Mouse (Mus musculus) stomach, embryonic 15.5 days (tissue): Measurements from ENCODE around the gene Znrd1as. TPM values are rescaled to one million over a fixed set of nuclear protein-coding genes. Genes with fewer than 3 reads are reported as not detected.
A peak's percentile ranks its signal among the peaks of the same experiment; 100 is the strongest.

ENCODE experiments used
- ATAC-seq: fragments of 200-750 bp; cut with Nextera tagmentation; 2 replicates; pipeline ENCODE4 v1.8.0; 2017; ENCODE audit warnings: low read depth, moderate number of reproducible peaks, moderate TSS enrichment; ENCODE audit not compliant: insufficient read depth, low FRiP score
- H3K27ac ChIP-seq: fragments of 300-500 bp; sonication (generic); 2 replicates; pipeline ENCODE4 v1.5.1; 2015; ENCODE audit warnings: mild to moderate bottlenecking, inconsistent platforms
- H3K27me3 ChIP-seq: fragments of 300-500 bp; sonication (generic); replicated peaks from 2 replicates; pipeline ENCODE4 v1.6.1; 2015; ENCODE audit warnings: inconsistent platforms
- H3K36me3 ChIP-seq: fragments of 300-500 bp; sonication (generic); 2 replicates; pipeline ENCODE4 v1.6.1; 2015; ENCODE audit warnings: inconsistent platforms
- H3K4me1 ChIP-seq: fragments of 300-500 bp; sonication (generic); 2 replicates; pipeline ENCODE4 v1.6.1; 2015; ENCODE audit warnings: inconsistent platforms
- H3K4me2 ChIP-seq: fragments of 300-500 bp; sonication (generic); 2 replicates; pipeline ENCODE4 v1.6.1; 2015; ENCODE audit warnings: mild to moderate bottlenecking, inconsistent platforms
- H3K4me3 ChIP-seq: fragments of 300-500 bp; sonication (generic); replicated peaks from 2 replicates; pipeline ENCODE4 v1.5.1; 2015; ENCODE audit warnings: inconsistent platforms
- H3K9ac ChIP-seq: fragments of 300-500 bp; sonication (generic); 2 replicates; pipeline ENCODE4 v1.6.1; 2015; ENCODE audit warnings: inconsistent platforms
- H3K9me3 ChIP-seq: fragments of 300-500 bp; sonication (generic); 2 replicates; pipeline ENCODE4 v1.6.1; 2016; ENCODE audit warnings: inconsistent platforms
- WGBS: fragments of 180-500 bp; shearing (Covaris S2); methylation state at CpG from one replicate; pipeline ENCODE4 v1.1.7; 2015; 5-methylcytosine and 5-hydroxymethylcytosine counted together
- polyA plus RNA-seq: library from polyadenylated mRNA; unstranded; fragments of >200 nt; fragmentation: Nextera tagmentation; extraction: Ambion mirVana; gene quantifications from 2 replicates; pipeline ENCODE4 v1.2.1, GENCODE M21; 2015

Gene Znrd1as
- polyA plus RNA-seq, 1 experiment from 2014 or later = 6.1 TPM

DNA sequence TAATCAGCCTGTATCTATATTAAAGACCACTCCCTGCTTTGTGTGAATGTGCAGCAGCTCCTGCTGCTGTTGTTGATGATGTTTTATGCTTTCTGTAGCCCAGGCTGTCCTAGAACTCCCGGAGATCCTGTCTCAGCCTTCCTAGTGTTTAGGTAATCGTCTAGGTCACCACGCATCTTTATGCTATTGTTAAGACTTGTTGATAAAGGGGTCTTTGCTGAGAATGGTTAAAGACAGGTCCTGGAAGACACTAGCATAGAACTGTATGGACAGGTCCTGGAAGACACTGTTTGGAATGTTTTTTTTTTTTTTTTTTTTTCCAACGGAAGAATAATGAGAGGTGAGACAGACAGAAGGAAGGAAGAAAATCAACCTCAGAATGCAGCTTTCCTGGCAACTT is 45.0 kb downstream of the Znrd1as start:
- Histone ChIP-seq H3K4me2 (peak overlapping the region; percentile 93), H3K4me3 (peak overlapping the region; percentile 66), H3K9ac (peak overlapping the region; percentile 85), H3K4me1 (peaks cover 5% of the 10 kb centered on the region; the same call in 1 of the 2 replicates), H3K27ac (peak overlapping the region; percentile 88; the same call in 1 of the 2 replicates), H3K36me3 (peaks cover 5% of the 10 kb centered on the region; the same call in 1 of the 2 replicates), H3K9me3 (no peaks in the 10 kb centered on the region), H3K27me3 (no peaks in the 10 kb centered on the region)
- 24% methylated on average over 4 of the region's 4 CpGs for WGBS
- no peak for ATAC-seq

GRCm38 (mm10) chr17:37008161-37008560 is 49.8 kb downstream of the Znrd1as start:
- no peak overlapping the region for H3K27ac ChIP-seq
- H3K9me3 ChIP-seq = no peaks in the 10 kb centered on the region
- H3K4me1 ChIP-seq = peaks cover 3% of the 10 kb centered on the region; the same call in 1 of the 2 replicates
- no peak for ATAC-seq
- no peak overlapping the region for H3K9ac ChIP-seq
- no peak overlapping the region for H3K4me3 ChIP-seq
- 90% methylated on average over 6 of the region's 6 CpGs for WGBS
- peaks cover 11% of the 10 kb centered on the region; the same call in 1 of the 2 replicates for H3K36me3 ChIP-seq
- H3K4me2 ChIP-seq = no peak overlapping the region
- H3K27me3 ChIP-seq = no peaks in the 10 kb centered on the region

GRCm38 (mm10) chr17:37009460-37010042 is 51.2 kb downstream of the Znrd1as start:
- Histone ChIP-seq H3K36me3 (peaks cover 11% of the 10 kb centered on the region; the same call in 1 of the 2 replicates), H3K4me3 (no peak overlapping the region), H3K27ac (no peak overlapping the region), H3K27me3 (no peaks in the 10 kb centered on the region), H3K4me2 (no peak overlapping the region), H3K9me3 (no peaks in the 10 kb centered on the region), H3K4me1 (no peaks in the 10 kb centered on the region), H3K9ac (no peak overlapping the region)
- 89% methylated on average over 17 of the region's 17 CpGs for WGBS
- no peak for ATAC-seq

DNA sequence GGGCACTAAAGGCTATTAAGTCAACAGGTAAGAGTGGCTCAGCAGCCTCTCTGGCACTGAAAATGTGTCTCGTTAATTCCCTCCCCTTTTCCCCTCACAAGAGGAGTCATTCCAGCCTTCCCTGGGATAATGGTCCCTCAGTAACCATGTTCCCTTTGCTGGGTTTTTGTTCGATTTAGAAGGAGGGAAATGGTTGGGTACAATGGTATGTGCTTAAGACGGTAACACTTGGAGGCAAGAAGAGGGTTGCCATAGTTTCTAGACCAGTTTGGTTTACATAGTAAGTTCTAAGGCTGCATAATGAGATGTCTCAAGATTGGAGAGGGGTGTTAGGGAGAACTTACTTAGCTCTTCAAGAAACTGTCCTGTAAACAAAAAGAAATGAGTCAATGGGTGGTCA is 53.3 kb downstream of the Znrd1as start:
- ATAC-seq = no peak
- no peak overlapping the region for H3K4me2 ChIP-seq
- no peak overlapping the region for H3K27ac ChIP-seq
- no peaks in the 10 kb centered on the region for H3K27me3 ChIP-seq
- H3K4me3 ChIP-seq = no peak overlapping the region
- H3K4me1 ChIP-seq = no peaks in the 10 kb centered on the region
- H3K9me3 ChIP-seq = no peaks in the 10 kb centered on the region
- H3K9ac ChIP-seq = no peak overlapping the region
- 80% methylated on average over 3 of the region's 3 CpGs for WGBS
- H3K36me3 ChIP-seq = peaks cover 11% of the 10 kb centered on the region; the same call in 1 of the 2 replicates

- H3K27me3 ChIP-seq = no peaks in the 10 kb centered on the region
- no peak overlapping the region for H3K4me3 ChIP-seq
- H3K9ac ChIP-seq = no peak overlapping the region
- H3K9me3 ChIP-seq = no peaks in the 10 kb centered on the region
- H3K4me1 ChIP-seq = no peaks in the 10 kb centered on the region
- no peak overlapping the region for H3K27ac ChIP-seq
- 62% methylated on average over 5 of the region's 5 CpGs for WGBS
- H3K4me2 ChIP-seq = no peak overlapping the region
- H3K36me3 ChIP-seq = peaks cover 10% of the 10 kb centered on the region; the same call in 1 of the 2 replicates
- ATAC-seq = no peak
These were observed 53.7 kb downstream of the Znrd1as start for GRCm38 (mm10) chr17:37012141-37012540.

Other genes starting within 250 kb of the Znrd1as start
- not detected in 2 replicates for gene H2-M10.5, start 185.7 kb upstream of the Znrd1as start, polyA plus RNA-seq
- gene H2-M10.6, start 146.4 kb upstream of the Znrd1as start, polyA plus RNA-seq = not detected in 2 replicates
- gene Trim26, start 121.5 kb upstream of the Znrd1as start, polyA plus RNA-seq = 41.0 and 42.2 TPM in 2 replicates
- 1.2 and 1.4 TPM in 2 replicates for gene Trim15, start 91.4 kb upstream of the Znrd1as start, polyA plus RNA-seq
- 9.3 and 25.4 TPM in 2 replicates for gene Trim10, start 89.0 kb upstream of the Znrd1as start, polyA plus RNA-seq
- gene Trim40, start 68.5 kb upstream of the Znrd1as start, polyA plus RNA-seq = 0.06 and 0.08 TPM in 2 replicates
- gene Trim31, start 60.5 kb upstream of the Znrd1as start, polyA plus RNA-seq = 9.3 and 11.8 TPM in 2 replicates
- 0.88 and 2.4 TPM in 2 replicates for gene Rnf39, start 15.7 kb upstream of the Znrd1as start, polyA plus RNA-seq
- 102 and 116 TPM in 2 replicates for gene Ppp1r11, start 6.9 kb upstream of the Znrd1as start, polyA plus RNA-seq
- 75.9 and 77.4 TPM in 2 replicates for gene Znrd1, start within 50 bp of the Znrd1as start, polyA plus RNA-seq
- gene 2410137M14Rik, start 22.6 kb downstream of the Znrd1as start, polyA plus RNA-seq = not detected in 2 replicates
- gene H2-M5, start 30.9 kb downstream of the Znrd1as start, polyA plus RNA-seq = 0.27 and 0.37 TPM in 2 replicates
- gene Zfp57, start 42.6 kb downstream of the Znrd1as start, polyA plus RNA-seq = 60.0 and 63.7 TPM in 2 replicates
- gene Mog, start 64.8 kb downstream of the Znrd1as start, polyA plus RNA-seq = 0.10 and 0.13 TPM in 2 replicates
- 8.6 and 11.2 TPM in 2 replicates for gene Gabbr1, start 87.4 kb downstream of the Znrd1as start, polyA plus RNA-seq
- gene Olfr90, start 129.9 kb downstream of the Znrd1as start, polyA plus RNA-seq = not detected in 2 replicates
- gene Olfr91, start 139.7 kb downstream of the Znrd1as start, polyA plus RNA-seq = not detected in 2 replicates
- gene Olfr92, start 161.5 kb downstream of the Znrd1as start, polyA plus RNA-seq = not detected in 2 replicates
- gene Olfr93, start 202.9 kb downstream of the Znrd1as start, polyA plus RNA-seq = not detected in 2 replicates
- not detected in 2 replicates for gene Ubd, start 235.3 kb downstream of the Znrd1as start, polyA plus RNA-seq
- gene Olfr94, start 242.4 kb downstream of the Znrd1as start, polyA plus RNA-seq = not detected in 2 replicates